Mouse (Mus musculus) heart, embryonic 14.5 days (tissue): ENCODE data around the gene Opa1. TPM values are rescaled to one million over a fixed set of nuclear protein-coding genes. Genes with fewer than 3 reads are reported as not detected.

ENCODE experiments used
- ATAC-seq: fragments of 200-750 bp; cut with Nextera tagmentation; 2 replicates; pipeline ENCODE4 v1.8.0; 2017; ENCODE audit warnings: low read depth, moderate TSS enrichment; ENCODE audit not compliant: insufficient number of reproducible peaks, insufficient read depth, low FRiP score
- H3K27ac ChIP-seq, 2 experiments: fragments of 200-500 bp in 1 of 2; fragments of 300-500 bp in 1 of 2; sonication (generic) in 1 of 2; replicated peaks in 1 of 2; 2 replicates each; pipeline ENCODE4 v1.5.1; 2012 to 2014; ENCODE audit warnings: low read depth in 2 of 2, low read length in 2 of 2, control low read depth in 1 of 2, mild to moderate bottlenecking in 1 of 2, mixed read lengths in 1 of 2; ENCODE audit not compliant: control insufficient read depth in 1 of 2, insufficient read depth in 1 of 2
- H3K27me3 ChIP-seq: fragments of 300-500 bp; sonication (generic); 2 replicates; pipeline ENCODE4 v1.6.1; 2014; ENCODE audit warnings: mild to moderate bottlenecking, low read length, control low read depth; ENCODE audit not compliant: control insufficient read depth, insufficient read depth
- H3K36me3 ChIP-seq: fragments of 300-500 bp; sonication (generic); 2 replicates; pipeline ENCODE4 v1.6.1; 2014; ENCODE audit warnings: mild to moderate bottlenecking, control low read depth, low read length, mixed read lengths; ENCODE audit not compliant: control insufficient read depth, insufficient read depth
- H3K4me1 ChIP-seq, 2 experiments: fragments of 200-500 bp in 1 of 2; fragments of 300-500 bp in 1 of 2; sonication (generic) in 1 of 2; 2 replicates each; pipeline ENCODE4 v1.6.1; 2012 to 2014; ENCODE audit warnings: low read length in 2 of 2, control low read depth in 1 of 2, mixed read lengths in 1 of 2; ENCODE audit not compliant: control insufficient read depth in 2 of 2, insufficient read depth in 2 of 2
- H3K4me2 ChIP-seq: fragments of 300-500 bp; sonication (generic); 2 replicates; pipeline ENCODE4 v1.6.1; 2014; ENCODE audit warnings: mild to moderate bottlenecking, low read length
- H3K4me3 ChIP-seq, 2 experiments: fragments of 200-500 bp in 1 of 2; fragments of 300-500 bp in 1 of 2; sonication (generic) in 1 of 2; 2 replicates each; pipeline ENCODE4 v1.5.1; 2012 to 2014; ENCODE audit warnings: low read length in 2 of 2, mild to moderate bottlenecking in 2 of 2, control low read depth in 1 of 2, low read depth in 1 of 2, moderate library complexity in 1 of 2; ENCODE audit not compliant: control insufficient read depth in 1 of 2, insufficient read depth in 1 of 2
- H3K9ac ChIP-seq: fragments of 300-500 bp; sonication (generic); 2 replicates; pipeline ENCODE4 v1.6.1; 2014; ENCODE audit warnings: mild to moderate bottlenecking, low read length
- H3K9me3 ChIP-seq: fragments of 300-500 bp; sonication (generic); 2 replicates; pipeline ENCODE4 v1.6.1; 2016; ENCODE audit warnings: low read length, control low read depth; ENCODE audit not compliant: control insufficient read depth
- WGBS: fragments of 180-500 bp; shearing (Covaris S2); extraction: QIAGEN DNeasy Blood & Tissue Kit; methylation state at CpG from one replicate; pipeline ENCODE4 v1.1.7; 2014; 5-methylcytosine and 5-hydroxymethylcytosine counted together
- polyA plus RNA-seq: library from polyadenylated mRNA; unstranded; fragments of >200 nt; fragmentation: Nextera tagmentation; extraction: Ambion mirVana; gene quantifications from 2 replicates; pipeline ENCODE4 v1.2.1, GENCODE M21; 2014

The Opa1 gene
- polyA plus RNA-seq, 1 experiment from 2014 or later: 48.1 TPM

- Histone ChIP-seq H3K9ac (no peak overlapping the region), H3K4me1 (peaks cover 11 to 16% of the 10 kb centered on the region in 2 experiments), H3K36me3 (no peaks in the 10 kb centered on the region), H3K4me3 (no peak overlapping the region), H3K4me2 (no peak overlapping the region), H3K27ac (no peak overlapping the region), H3K27me3 (no peaks in the 10 kb centered on the region), H3K9me3 (peaks cover 6% of the 10 kb centered on the region)
- ATAC-seq: no peak
- 36% methylated on average over 5 of the region's 5 CpGs for WGBS
These were observed 114.0 kb downstream of the Opa1 start for GRCm38 (mm10) chr16:29693025-29693682.

DNA sequence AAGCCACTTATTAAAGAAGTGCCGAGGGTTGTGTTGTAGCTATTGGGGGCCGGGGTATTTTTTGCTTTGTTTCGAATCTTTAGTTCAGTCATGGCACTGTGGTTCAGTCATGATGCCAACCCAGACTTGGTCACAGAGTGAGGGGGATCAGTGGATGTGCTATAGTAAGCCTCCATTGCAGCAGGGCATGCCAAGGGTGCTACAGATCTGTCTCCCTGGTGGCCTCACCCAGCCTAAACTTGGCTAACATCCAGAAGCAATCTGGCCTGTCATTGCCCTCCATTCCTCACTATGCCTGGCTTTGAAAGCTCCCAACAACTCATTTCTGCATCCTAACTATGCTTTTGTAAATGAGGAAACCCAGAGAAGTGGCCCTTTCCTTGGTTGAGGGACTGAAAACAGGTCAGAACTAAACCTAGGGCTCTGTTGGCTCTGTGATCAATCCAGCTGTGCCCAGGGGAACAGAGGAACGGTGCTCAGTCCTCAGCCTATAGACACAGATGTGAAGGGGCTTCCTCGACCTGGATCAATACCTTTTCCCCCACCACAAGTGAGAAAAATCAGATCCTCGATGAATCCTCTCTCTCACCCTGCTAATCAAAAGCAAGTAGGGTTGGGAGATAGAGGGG lies 114.8 kb downstream of the Opa1 start:
- no peaks in the 10 kb centered on the region for H3K36me3 ChIP-seq
- WGBS: 67% methylated on average over 6 of the region's 6 CpGs
- no peak overlapping the region for H3K9ac ChIP-seq
- no peak overlapping the region for H3K4me2 ChIP-seq
- ATAC-seq: no peak
- H3K4me1 ChIP-seq: peaks cover 11 to 16% of the 10 kb centered on the region in 2 experiments
- H3K4me3 ChIP-seq: no peak overlapping the region
- H3K27me3 ChIP-seq: no peaks in the 10 kb centered on the region
- H3K27ac ChIP-seq: no peak overlapping the region
- peaks cover 13% of the 10 kb centered on the region for H3K9me3 ChIP-seq

DNA sequence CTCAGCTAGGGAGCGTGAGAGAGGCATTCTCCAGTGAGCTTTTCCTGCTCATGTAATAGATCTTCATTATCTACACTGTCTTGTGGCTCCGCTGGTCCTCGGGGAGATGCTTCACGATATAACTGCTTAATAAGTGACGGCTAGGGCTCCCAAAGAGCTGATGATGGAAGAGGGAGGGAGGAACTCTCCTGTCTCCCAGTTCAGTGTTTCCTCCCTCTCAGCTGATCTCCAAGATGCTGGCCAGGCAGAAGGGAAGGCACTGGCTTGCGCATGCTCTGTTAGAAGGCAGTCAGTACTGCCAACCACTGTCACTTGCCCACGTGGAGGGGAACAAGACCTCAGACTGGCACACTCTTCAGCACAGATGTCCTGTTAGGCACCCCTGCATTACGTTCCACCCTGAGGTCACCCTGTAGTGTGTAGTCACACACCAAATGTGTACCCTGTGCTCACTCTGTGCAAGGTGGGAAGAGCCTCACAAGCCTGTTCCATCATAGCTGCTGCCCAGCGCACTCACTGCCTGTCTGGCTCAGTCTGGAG lies 115.4 kb downstream of the Opa1 start:
- no peaks in the 10 kb centered on the region for H3K36me3 ChIP-seq
- H3K27ac ChIP-seq: no peak overlapping the region
- peaks cover 11 to 16% of the 10 kb centered on the region in 2 experiments for H3K4me1 ChIP-seq
- H3K9me3 ChIP-seq: peaks cover 19% of the 10 kb centered on the region
- no peaks in the 10 kb centered on the region for H3K27me3 ChIP-seq
- no peak overlapping the region for H3K4me2 ChIP-seq
- WGBS: 57% methylated on average over 9 of the region's 9 CpGs
- no peak overlapping the region for H3K4me3 ChIP-seq
- H3K9ac ChIP-seq: no peak overlapping the region
- ATAC-seq: no peak

Other genes with a start within 250 kb of the Opa1 start
- not detected in 2 replicates for gene Atp13a5, start 200.6 kb upstream of the Opa1 start, polyA plus RNA-seq
- gene Atp13a4, start 34.5 kb upstream of the Opa1 start, polyA plus RNA-seq: not detected in 2 replicates